Mouse (Mus musculus): ENCODE results near the gene Vps26c.

GRCm38 (mm10) chr16:94468391-94468790 lies 58.2 kb downstream of the Vps26c start:
- TF ChIP-seq POLR2A (IDR thresholded peaks at IDR 0.05; ENCODE audit: extremely low read depth, insufficient read depth, low read length) (no peak), CTCF (IDR thresholded peaks at IDR 0.05; ENCODE audit: low read depth, low read length) (no peak)

All from liver, adult 2 months (tissue).